14 mouse cellular contexts compared by ENCODE assay signal in the genomic region with DNA sequence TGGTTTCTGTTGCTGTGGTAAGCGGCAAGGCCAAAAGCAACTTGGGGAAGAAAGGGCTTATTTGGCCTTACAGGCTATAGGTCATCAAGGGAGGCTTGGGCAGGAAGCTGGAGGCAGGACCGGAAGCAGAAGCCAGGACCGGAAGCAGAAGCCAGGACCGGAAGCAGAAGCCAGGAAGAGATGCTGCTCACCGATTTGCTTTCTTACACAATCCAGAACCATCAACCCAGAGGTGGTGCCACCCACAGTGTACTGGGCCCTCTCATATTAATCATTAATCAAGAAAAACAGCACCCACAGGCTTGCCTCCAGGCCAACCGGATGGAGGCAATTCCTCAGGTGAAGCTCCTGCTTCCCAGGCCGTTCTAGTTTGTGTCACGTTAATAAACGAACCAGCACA. TPM values are rescaled to one million over a fixed set of nuclear protein-coding genes. Genes with fewer than 3 reads are reported as not detected.
A peak's percentile ranks its signal among the peaks of the same experiment; 100 is the strongest.
DNase-seq lines count a peak whose midpoint lies in the region; ATAC-seq lines count a peak whose summit lies in the region.
"Had no signal": no experiment of that assay in that cellular context is flagged by ENCODE, and none has a peak within 500 bp of the region (broad histone marks: within the 10 kb centered on the region; RNA-seq: fewer than 3 reads in every experiment).

No protein-coding gene starts in this region.

- H3K27ac ChIP-seq in liver, embryonic 13.5 days: no peak overlapping the region
- H3K27ac ChIP-seq: embryonic facial prominence, embryonic 12.5 days; heart, adult 2 months; neural tube, embryonic 15.5 days had no signal

- 61% methylated on average over 9 of the region's 9 CpGs for WGBS in liver, embryonic 13.5 days (ENCODE audit: insufficient replicate concordance)

- peak; percentile 35 to 54 for DNase-seq in kidney, adult 8-10 months
- DNase-seq in kidney, postnatal 4 days: no peak
- no peak for DNase-seq in liver, embryonic 13.5 days
- DNase-seq in naive thymus-derived CD4-positive, alpha-beta T cell, adult 2 months (ENCODE audit: low read depth): peak; percentile 3
- no peak for DNase-seq in layer of hippocampus, adult 9-11 months
- DNase-seq in neural tube, embryonic 10.5 days (ENCODE audit: extremely low spot score, low spot score): no peak
- DNase-seq: heart, adult 2 months had no signal

- peak; percentile 57 for ATAC-seq in granulocyte monocyte progenitor cell, adult 5-6 weeks (replicated peaks; ENCODE audit: poor library complexity, severe bottlenecking)
- peak; percentile 55 for ATAC-seq in liver, embryonic 13.5 days (ENCODE audit: low read depth)
- no peak for ATAC-seq in erythroid progenitor cell, adult 5-6 weeks (replicated peaks; ENCODE audit: low FRiP score, poor library complexity, severe bottlenecking)
- ATAC-seq: activated CD4-positive, CD25-positive, alpha-beta regulatory T cell, adult 4 months had no signal

- peaks cover 8% of the 10 kb centered on the region for H3K4me1 ChIP-seq in liver, embryonic 13.5 days (replicated peaks)
- H3K4me1 ChIP-seq: embryonic facial prominence, embryonic 12.5 days; neural tube, embryonic 15.5 days had no signal

- no peaks in the 10 kb centered on the region for H3K9me3 ChIP-seq in liver, embryonic 13.5 days (replicated peaks)
- H3K9me3 ChIP-seq: embryonic facial prominence, embryonic 12.5 days; neural tube, embryonic 15.5 days had no signal

- H3K4me3 ChIP-seq in liver, embryonic 13.5 days (replicated peaks): no peak overlapping the region
- H3K4me3 ChIP-seq: embryonic facial prominence, embryonic 12.5 days; heart, adult 2 months; neural tube, embryonic 15.5 days had no signal

- no peaks in the 10 kb centered on the region for H3K36me3 ChIP-seq in liver, embryonic 13.5 days
- H3K36me3 ChIP-seq: embryonic facial prominence, embryonic 12.5 days; neural tube, embryonic 15.5 days had no signal

- no peak overlapping the region for H3K4me2 ChIP-seq in liver, embryonic 13.5 days
- H3K4me2 ChIP-seq: embryonic facial prominence, embryonic 12.5 days; neural tube, embryonic 15.5 days had no signal

- no peaks in the 10 kb centered on the region for H3K27me3 ChIP-seq in liver, embryonic 13.5 days
- H3K27me3 ChIP-seq: embryonic facial prominence, embryonic 12.5 days; neural tube, embryonic 15.5 days had no signal

- H3K9ac ChIP-seq in liver, embryonic 13.5 days: no peak overlapping the region
- H3K9ac ChIP-seq: embryonic facial prominence, embryonic 12.5 days; neural tube, embryonic 15.5 days had no signal

RNA-seq across cellular contexts. Expression of a gene that starts 10.8 kb away (rescaled TPM):
- not detected in 2 replicates for total RNA-seq in granulocyte monocyte progenitor cell, adult 5-6 weeks (2014; fragmentation: Nextera tagmentation)
- total RNA-seq in granulocyte monocyte progenitor cell, adult 5-6 weeks (2017): not detected in 2 replicates
- polyA plus RNA-seq in liver, embryonic 13.5 days (2015; fragmentation: Nextera tagmentation; extraction: Ambion mirVana): not detected in 2 replicates
- total RNA-seq in erythroid progenitor cell, adult 5-6 weeks (2015; ENCODE audit: low replicate concordance): not detected in 2 replicates
- total RNA-seq in erythroid progenitor cell, adult 5-6 weeks (2017; ENCODE audit: low replicate concordance): not detected in 2 replicates
- total RNA-seq: gastrocnemius, postnatal 10 days; heart, adult 2 months had no signal
- polyA plus RNA-seq: activated CD4-positive, CD25-positive, alpha-beta regulatory T cell, adult 4 months; embryonic facial prominence, embryonic 12.5 days; limb, embryonic 14.5 days had no signal

RNA-seq across cellular contexts. Expression of a gene that starts 22.5 kb away (rescaled TPM):
- 1.7 TPM in 1 of 2 replicates, not detected in the other for total RNA-seq in granulocyte monocyte progenitor cell, adult 5-6 weeks (2014; fragmentation: Nextera tagmentation)
- not detected in 2 replicates for total RNA-seq in granulocyte monocyte progenitor cell, adult 5-6 weeks (2017)
- polyA plus RNA-seq in liver, embryonic 13.5 days (2015; fragmentation: Nextera tagmentation; extraction: Ambion mirVana): 0.58 and 0.59 TPM in 2 replicates
- 1.7 and 4.3 TPM in 2 replicates for total RNA-seq in erythroid progenitor cell, adult 5-6 weeks (2015; ENCODE audit: low replicate concordance)
- total RNA-seq in erythroid progenitor cell, adult 5-6 weeks (2017; ENCODE audit: low replicate concordance): 6.7 and 7.8 TPM in 2 replicates
- polyA plus RNA-seq: activated CD4-positive, CD25-positive, alpha-beta regulatory T cell, adult 4 months; embryonic facial prominence, embryonic 12.5 days had no signal

RNA-seq across cellular contexts. Expression of a gene that starts 37.5 kb away (rescaled TPM):
- total RNA-seq in granulocyte monocyte progenitor cell, adult 5-6 weeks (2014; fragmentation: Nextera tagmentation): 13.4 and 25.5 TPM in 2 replicates
- total RNA-seq in granulocyte monocyte progenitor cell, adult 5-6 weeks (2017): 31.7 and 34.6 TPM in 2 replicates
- 123 and 138 TPM in 2 replicates for polyA plus RNA-seq in liver, embryonic 13.5 days (2015; fragmentation: Nextera tagmentation; extraction: Ambion mirVana)
- total RNA-seq in erythroid progenitor cell, adult 5-6 weeks (2015; ENCODE audit: low replicate concordance): 128 and 147 TPM in 2 replicates
- 146 and 147 TPM in 2 replicates for total RNA-seq in erythroid progenitor cell, adult 5-6 weeks (2017; ENCODE audit: low replicate concordance)

Comparison
In these comparisons a context has a peak if more than half of its experiments do, and no peak if none do; other contexts are left out.
1. DNase-seq: peak in kidney, adult 8-10 months (2 of 2) and naive thymus-derived CD4-positive, alpha-beta T cell, adult 2 months (single experiment); none in kidney, postnatal 4 days (0 of 2), liver, embryonic 13.5 days (single experiment), layer of hippocampus, adult 9-11 months (single experiment) and neural tube, embryonic 10.5 days (single experiment).